ENCODE assay signal across 19 mouse cellular contexts in genomic region chr10:76881900-76882299, GRCm38 (mm10).
DNase-seq lines count a peak whose midpoint lies in the region; ATAC-seq and TF ChIP-seq lines count a peak whose summit lies in the region.
"Had no signal": no experiment of that assay in that cellular context is flagged by ENCODE, and none has a peak within 500 bp of the region (broad histone marks: within the 10 kb centered on the region; RNA-seq: fewer than 3 reads in every experiment).

No protein-coding gene starts in this region.

- H3K27ac ChIP-seq in hindbrain, embryonic 14.5 days, result no peak overlapping the region
- H3K27ac ChIP-seq in hindbrain, embryonic 11.5 days (ENCODE audit: low read depth, low read length), result no peak overlapping the region
- H3K27ac ChIP-seq in midbrain, postnatal 0 days (ENCODE audit: low read depth, low read length), result no peak overlapping the region
- no peak overlapping the region for H3K27ac ChIP-seq in midbrain, embryonic 10.5 days (replicated peaks)
- no peak overlapping the region for H3K27ac ChIP-seq in gastrocnemius, adult 2 months
- H3K27ac ChIP-seq in liver, postnatal 0 days (ENCODE audit: low read depth), result no peak overlapping the region
- H3K27ac ChIP-seq: heart, embryonic 13.5 days; midbrain, embryonic 12.5 days had no signal

- H3K4me1 ChIP-seq in hindbrain, embryonic 14.5 days (replicated peaks; ENCODE audit: control insufficient read depth, insufficient read depth, low read length), result peaks cover 22% of the 10 kb centered on the region; the same call in 1 of the 2 replicates
- no peaks in the 10 kb centered on the region; the same call in 1 of the 2 replicates for H3K4me1 ChIP-seq in hindbrain, embryonic 11.5 days (replicated peaks; ENCODE audit: control insufficient read depth, insufficient read depth, low read length)
- H3K4me1 ChIP-seq in midbrain, postnatal 0 days (ENCODE audit: insufficient read depth, low read length), result peaks cover 5% of the 10 kb centered on the region; the same call in 1 of the 2 replicates
- H3K4me1 ChIP-seq in midbrain, embryonic 10.5 days, result peaks cover 19% of the 10 kb centered on the region
- no peaks in the 10 kb centered on the region for H3K4me1 ChIP-seq in liver, postnatal 0 days (ENCODE audit: insufficient read depth)

- ATAC-seq in hindbrain, embryonic 14.5 days (ENCODE audit: low FRiP score), result peak; percentile 24; the same call in 1 of the 2 replicates
- no peak for ATAC-seq in hindbrain, embryonic 11.5 days (ENCODE audit: low FRiP score)
- no peak for ATAC-seq in midbrain, postnatal 0 days (ENCODE audit: low FRiP score)
- no peak for ATAC-seq in liver, postnatal 0 days
- ATAC-seq: intestine, postnatal 0 days had no signal

- H3K4me3 ChIP-seq in hindbrain, embryonic 14.5 days (replicated peaks; ENCODE audit: low read length), result no peak overlapping the region
- no peak overlapping the region for H3K4me3 ChIP-seq in hindbrain, embryonic 11.5 days (ENCODE audit: low read depth, low read length)
- no peak overlapping the region for H3K4me3 ChIP-seq in midbrain, postnatal 0 days (ENCODE audit: low read depth, low read length)
- no peak overlapping the region for H3K4me3 ChIP-seq in midbrain, embryonic 10.5 days
- no peak overlapping the region for H3K4me3 ChIP-seq in gastrocnemius, adult 2 months
- H3K4me3 ChIP-seq in liver, postnatal 0 days (ENCODE audit: low read depth, low read length), result no peak overlapping the region
- H3K4me3 ChIP-seq: heart, embryonic 13.5 days; midbrain, embryonic 12.5 days had no signal

- H3K4me2 ChIP-seq in hindbrain, embryonic 14.5 days (replicated peaks), result no peak overlapping the region
- H3K4me2 ChIP-seq in hindbrain, embryonic 11.5 days (replicated peaks; ENCODE audit: low read depth, low read length), result no peak overlapping the region
- no peak overlapping the region for H3K4me2 ChIP-seq in midbrain, postnatal 0 days (ENCODE audit: low read depth, low read length, poor library complexity, severe bottlenecking)
- no peak overlapping the region for H3K4me2 ChIP-seq in liver, postnatal 0 days (ENCODE audit: low read depth, low read length)
- H3K4me2 ChIP-seq: heart, embryonic 13.5 days; midbrain, embryonic 12.5 days had no signal

- TF ChIP-seq CTCF in midbrain, postnatal 0 days (IDR thresholded peaks at IDR 0.05), result no peak
- no peak for TF ChIP-seq CTCF in gastrocnemius, adult 2 months (IDR thresholded peaks at IDR 0.05)
- no peak for TF ChIP-seq CTCF in liver, postnatal 0 days (IDR thresholded peaks at IDR 0.05; ENCODE audit: low read depth)

- H3K27me3 ChIP-seq in hindbrain, embryonic 14.5 days (ENCODE audit: control insufficient read depth, insufficient read depth, low read length), result no peaks in the 10 kb centered on the region
- no peaks in the 10 kb centered on the region; the same call in 1 of the 2 replicates for H3K27me3 ChIP-seq in hindbrain, embryonic 11.5 days (ENCODE audit: control insufficient read depth, insufficient read depth, low read length)
- no peaks in the 10 kb centered on the region for H3K27me3 ChIP-seq in midbrain, postnatal 0 days (ENCODE audit: insufficient read depth, low read length)
- H3K27me3 ChIP-seq in midbrain, embryonic 10.5 days (ENCODE audit: low read depth, poor library complexity, severe bottlenecking), result no peaks in the 10 kb centered on the region
- no peaks in the 10 kb centered on the region for H3K27me3 ChIP-seq in liver, postnatal 0 days (ENCODE audit: insufficient read depth, low read length)
- H3K27me3 ChIP-seq: heart, embryonic 13.5 days; midbrain, embryonic 12.5 days had no signal

- no peak for DNase-seq in hindbrain, embryonic 14.5 days (ENCODE audit: low spot score)
- DNase-seq in hindbrain, embryonic 11.5 days (ENCODE audit: low spot score), result no peak
- DNase-seq in midbrain, postnatal 0 days (ENCODE audit: low spot score), result peak; percentile 32
- no peak for DNase-seq in midbrain, embryonic 10.5 days (ENCODE audit: low spot score)
- DNase-seq in cerebellum, adult 18-20 months, result peak; percentile 65 to 76
- peak; percentile 65 to 70 for DNase-seq in cerebellum, postnatal 36 days
- no peak for DNase-seq in gastrocnemius, adult 2 months
- DNase-seq in liver, postnatal 0 days, result no peak
- DNase-seq: adrenal gland, postnatal 25 days; forebrain, postnatal 0 days; gastrocnemius, postnatal 10 days; kidney, postnatal 14 days; liver; lung, adult 18-20 months; lung, postnatal 4 days; thymus, postnatal 4 days had no signal

- H3K36me3 ChIP-seq in hindbrain, embryonic 14.5 days (replicated peaks; ENCODE audit: control insufficient read depth, insufficient read depth), result no peaks in the 10 kb centered on the region
- H3K36me3 ChIP-seq in hindbrain, embryonic 11.5 days (ENCODE audit: control insufficient read depth, insufficient read depth, low read length), result no peaks in the 10 kb centered on the region
- no peaks in the 10 kb centered on the region for H3K36me3 ChIP-seq in midbrain, postnatal 0 days (ENCODE audit: insufficient read depth, low read length)
- no peaks in the 10 kb centered on the region for H3K36me3 ChIP-seq in midbrain, embryonic 10.5 days
- no peaks in the 10 kb centered on the region for H3K36me3 ChIP-seq in liver, postnatal 0 days (replicated peaks; ENCODE audit: insufficient read depth, low read length)
- H3K36me3 ChIP-seq: heart, embryonic 13.5 days; midbrain, embryonic 12.5 days had no signal

- TF ChIP-seq EP300 in liver, postnatal 0 days (IDR thresholded peaks at IDR 0.05; ENCODE audit: low read depth), result no peak

- H3K9me3 ChIP-seq in hindbrain, embryonic 14.5 days (ENCODE audit: control insufficient read depth, low read length), result no peaks in the 10 kb centered on the region
- H3K9me3 ChIP-seq in hindbrain, embryonic 11.5 days (ENCODE audit: control insufficient read depth, low read length), result no peaks in the 10 kb centered on the region
- H3K9me3 ChIP-seq in midbrain, postnatal 0 days (ENCODE audit: low read length), result no peaks in the 10 kb centered on the region
- H3K9me3 ChIP-seq in midbrain, embryonic 10.5 days (replicated peaks), result no peaks in the 10 kb centered on the region
- no peaks in the 10 kb centered on the region for H3K9me3 ChIP-seq in liver, postnatal 0 days (ENCODE audit: low read length)
- H3K9me3 ChIP-seq: heart, embryonic 13.5 days; midbrain, embryonic 12.5 days had no signal

- WGBS in hindbrain, embryonic 14.5 days, result 59% methylated on average over 5 of the region's 5 CpGs
- 69% methylated on average over 5 of the region's 5 CpGs for WGBS in hindbrain, embryonic 11.5 days
- WGBS in midbrain, postnatal 0 days, result 61% methylated on average over 5 of the region's 5 CpGs
- WGBS in midbrain, embryonic 10.5 days, result 79% methylated on average over 5 of the region's 5 CpGs
- 58% methylated on average over 5 of the region's 5 CpGs for WGBS in liver, postnatal 0 days (ENCODE audit: insufficient replicate concordance)

- intact Hi-C loops in gastrocnemius, adult 2 months (cut with DNase I), result no loop called here

- no peak overlapping the region for H3K9ac ChIP-seq in hindbrain, embryonic 14.5 days
- H3K9ac ChIP-seq in hindbrain, embryonic 11.5 days (ENCODE audit: low read depth, low read length), result no peak overlapping the region
- no peak overlapping the region for H3K9ac ChIP-seq in midbrain, postnatal 0 days (replicated peaks; ENCODE audit: low read length, poor library complexity, severe bottlenecking)
- H3K9ac ChIP-seq in liver, postnatal 0 days (replicated peaks), result no peak overlapping the region
- H3K9ac ChIP-seq: forebrain, postnatal 0 days; heart, embryonic 13.5 days; midbrain, embryonic 12.5 days had no signal

Comparison
In these comparisons a context has a peak if more than half of its experiments do, and no peak if none do; other contexts are left out.
1. DNase-seq: peak in midbrain, postnatal 0 days (single experiment), cerebellum, adult 18-20 months (2 of 2) and cerebellum, postnatal 36 days (2 of 2); none in hindbrain, embryonic 14.5 days (single experiment), hindbrain, embryonic 11.5 days (single experiment), midbrain, embryonic 10.5 days (single experiment), gastrocnemius, adult 2 months (single experiment) and liver, postnatal 0 days (single experiment).